Mouse (Mus musculus) testis, adult 2 months (tissue): ENCODE data around the gene Pou5f1.

Source experiments
- CTCF ChIP-seq: fragments of 200-500 bp; IDR thresholded peaks from 2 replicates; pipeline ENCODE4 v1.5.1; 2012; ENCODE audit warnings: low read depth, mild to moderate bottlenecking, inconsistent platforms, low read length, moderate library complexity; ENCODE audit not compliant: control insufficient read depth, insufficient read depth, insufficient replicate concordance
- POLR2A ChIP-seq: fragments of 200-500 bp; IDR thresholded peaks from 2 replicates; pipeline ENCODE4 v1.6.1; 2012; ENCODE audit warnings: low read depth, mild to moderate bottlenecking, inconsistent platforms, low read length, moderate library complexity; ENCODE audit not compliant: control insufficient read depth

DNA sequence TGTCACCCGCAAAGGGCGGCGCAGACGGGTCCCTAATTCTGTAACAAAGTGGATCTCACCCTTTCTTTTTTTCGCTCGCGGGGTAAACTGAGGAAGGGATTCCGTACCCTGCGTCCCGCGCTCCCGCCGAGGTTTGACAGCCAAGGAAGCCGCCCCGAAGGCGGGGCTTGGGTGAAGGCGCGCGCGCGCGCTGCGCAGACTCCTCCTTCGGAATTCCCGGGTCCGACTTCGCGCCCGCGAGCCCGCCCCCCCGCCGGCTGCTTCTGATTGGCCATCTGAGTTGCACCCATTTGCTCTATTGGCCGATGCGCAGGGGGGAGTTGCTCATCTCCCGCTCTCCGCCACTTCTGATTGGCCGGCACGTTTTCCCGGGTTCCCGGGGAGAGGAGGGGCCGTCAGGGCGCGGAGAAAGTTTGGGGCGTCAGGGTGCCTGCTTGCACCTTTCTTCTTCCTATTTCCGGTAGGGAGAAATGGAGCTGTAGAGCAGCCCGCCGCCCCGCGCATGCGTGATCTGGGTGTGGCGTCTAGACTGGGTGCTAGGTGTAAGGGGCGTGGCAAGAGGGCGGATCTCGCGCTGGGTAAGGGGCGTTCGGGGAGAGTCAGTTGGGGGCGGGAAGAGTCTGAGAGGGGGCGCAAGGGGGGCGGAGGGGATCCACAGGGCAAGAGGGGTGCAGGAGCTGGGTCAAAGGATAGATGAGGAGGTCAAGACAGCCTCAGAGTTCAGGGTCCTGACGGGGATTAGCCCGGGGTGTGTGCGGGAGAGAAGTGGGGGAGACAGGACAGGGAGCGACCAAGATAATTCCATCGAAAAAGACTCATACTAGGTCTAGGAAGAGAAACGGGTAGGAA lies 11.1 kb downstream of the Pou5f1 start, which contains the start of the genes Tcf19 and Cchcr1:
- TF ChIP-seq CTCF (0 out of 2 replicates have a peak, but pooled peaks have one; percentile 8), POLR2A (peak; percentile 49)
